Mouse (Mus musculus) layer of hippocampus, postnatal 10 days (tissue): ENCODE measurements around the gene Rtn4r. TPM values are rescaled to one million over a fixed set of nuclear protein-coding genes. Genes with fewer than 3 reads are reported as not detected.
"Not testable (repeated sequence)": the region's sequence is repeated elsewhere in the genome, so short reads cannot be mapped to it uniquely, and the experiment has no call there.

Source experiments
- DNase-seq, 2 experiments: peaks; one replicate each; pipeline ENCODE4 v3.0.0; 2021; ENCODE audit warnings: low spot score in 2 of 2
- microRNA-seq, 2 experiments: library from miRNA; unstranded; fragments of <30 nt; microRNA quantifications; one replicate each; pipeline ENCODE4 v1.2.0; 2021
- total RNA-seq, 2 experiments: library from RNA; stranded (reverse); gene quantifications; 2 replicates each; pipeline ENCODE4 v1.2.3; 2021

Rtn4r gene
- total RNA-seq, 2 experiments from 2014 or later, result 76.3 to 78.0 TPM

GRCm38 (mm10) chr16:18187221-18187620, 59.8 kb downstream of the Rtn4r start:
- DNase-seq, result no peak

GRCm38 (mm10) chr16:18191006-18191405, 63.6 kb downstream of the Rtn4r start:
- DNase-seq, result no peak

- peak; percentile 46 to 48 for DNase-seq
Measured at GRCm38 (mm10) chr16:18194208-18194985, 67.0 kb downstream of the Rtn4r start.

- peak in 1 of 2 experiments; percentile 51 for DNase-seq
Measured at GRCm38 (mm10) chr16:18195068-18195467, 67.6 kb downstream of the Rtn4r start.

- DNase-seq, result not testable (repeated sequence)
Measured at GRCm38 (mm10) chr16:18195561-18195960, 68.1 kb downstream of the Rtn4r start.

GRCm38 (mm10) chr16:18197881-18198280, 70.4 kb downstream of the Rtn4r start:
- no peak for DNase-seq

GRCm38 (mm10) chr16:18198365-18199098, 71.1 kb downstream of the Rtn4r start:
- DNase-seq, result no peak

- DNase-seq, result no peak
Measured at GRCm38 (mm10) chr16:18200062-18200461, 72.6 kb downstream of the Rtn4r start.

- no peak for DNase-seq
Measured at GRCm38 (mm10) chr16:18201620-18202019, 74.2 kb downstream of the Rtn4r start.

Small RNAs within 50 kb of the gene (microRNA-seq; reads per million reads assigned to microRNA genes)
- gene Mir6366, result 0 to 0.22 reads per million in 2 experiments

Other genes starting within 250 kb of the Rtn4r start
- 1 to 10 TPM; 1.3 to 1.7 TPM for gene Gm20518, start 236.0 kb upstream of the Rtn4r start, total RNA-seq
- gene Tssk1, start 233.4 kb upstream of the Rtn4r start, total RNA-seq, result under 1 TPM in 1 of 2 experiments, not detected in 1; 0.09 TPM
- gene Dgcr2, start 229.1 kb upstream of the Rtn4r start, total RNA-seq, result 100 to 1,000 TPM; 109 to 114 TPM
- gene Tssk2, start 229.0 kb upstream of the Rtn4r start, total RNA-seq, result not detected
- 10 to 100 TPM; 31.7 to 33.5 TPM for gene Ess2, start 216.3 kb upstream of the Rtn4r start, total RNA-seq
- not detected for gene Gsc2, start 212.6 kb upstream of the Rtn4r start, total RNA-seq
- 10 to 100 TPM; 78.3 to 87.2 TPM for gene Slc25a1, start 199.4 kb upstream of the Rtn4r start, total RNA-seq
- gene Vpreb2, start 147.2 kb upstream of the Rtn4r start, total RNA-seq, result not detected
- gene Dgcr6, start 74.8 kb upstream of the Rtn4r start, total RNA-seq, result 100 to 1,000 TPM in 1 of 2 experiments, 10 to 100 TPM in 1; 87.0 to 112 TPM
- 10 to 100 TPM; 15.8 to 17.3 TPM for gene Prodh, start 37.4 kb upstream of the Rtn4r start, total RNA-seq
- not detected for gene Ccdc188, start 90.2 kb downstream of the Rtn4r start, total RNA-seq
- 10 to 100 TPM; 73.9 to 75.1 TPM for gene Zdhhc8, start 107.5 kb downstream of the Rtn4r start, total RNA-seq
- 10 to 100 TPM; 54.4 to 65.1 TPM for gene Trmt2a, start 121.0 kb downstream of the Rtn4r start, total RNA-seq
- gene Ranbp1, start 121.1 kb downstream of the Rtn4r start, total RNA-seq, result 100 to 1,000 TPM; 133 to 147 TPM
- gene Gm49776, start 130.7 kb downstream of the Rtn4r start, total RNA-seq, result not detected
- 10 to 100 TPM; 39.1 to 41.4 TPM for gene Dgcr8, start 161.6 kb downstream of the Rtn4r start, total RNA-seq
- gene Tango2, start 220.5 kb downstream of the Rtn4r start, total RNA-seq, result 100 to 1,000 TPM; 100 to 102 TPM
- gene Arvcf, start 220.5 kb downstream of the Rtn4r start, total RNA-seq, result 10 to 100 TPM; 46.2 to 53.9 TPM